Mouse (Mus musculus) cerebellum, adult 11 months (tissue): Measurements from ENCODE around the gene Nfkbib.

Source experiments
- DNase-seq: peaks from one replicate; pipeline ENCODE4 v3.0.0; 2022

Nfkbib gene

DNA sequence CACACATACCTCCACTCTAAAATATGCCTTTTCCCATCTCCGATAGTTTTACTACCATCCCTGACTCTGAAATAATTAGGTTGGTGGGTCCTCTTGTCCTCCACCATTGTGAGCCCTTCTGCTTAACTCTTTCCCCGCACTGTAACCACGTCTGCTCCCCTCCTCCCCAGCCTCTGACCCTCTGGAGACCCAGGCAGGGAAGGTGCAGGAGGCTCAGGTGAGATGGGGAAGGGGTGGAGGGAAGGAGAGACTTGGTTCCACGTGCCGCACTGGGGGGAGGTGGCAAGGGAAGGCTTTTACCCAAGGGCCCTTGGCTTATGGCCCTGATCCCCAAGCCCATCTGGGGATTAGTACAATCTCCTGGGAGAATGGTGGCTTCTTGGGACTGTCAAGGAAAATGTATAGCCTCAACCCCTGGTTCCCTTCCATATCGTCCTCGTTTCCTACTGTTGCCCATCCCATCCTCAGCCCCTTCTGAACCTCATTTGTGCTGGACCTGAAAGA lies at the start of gene Nfkbib:
Gene Nfkbib, minus strand, starts transcription at position 51 of the 504 bp plus-strand sequence.
- no peak for DNase-seq

DNA sequence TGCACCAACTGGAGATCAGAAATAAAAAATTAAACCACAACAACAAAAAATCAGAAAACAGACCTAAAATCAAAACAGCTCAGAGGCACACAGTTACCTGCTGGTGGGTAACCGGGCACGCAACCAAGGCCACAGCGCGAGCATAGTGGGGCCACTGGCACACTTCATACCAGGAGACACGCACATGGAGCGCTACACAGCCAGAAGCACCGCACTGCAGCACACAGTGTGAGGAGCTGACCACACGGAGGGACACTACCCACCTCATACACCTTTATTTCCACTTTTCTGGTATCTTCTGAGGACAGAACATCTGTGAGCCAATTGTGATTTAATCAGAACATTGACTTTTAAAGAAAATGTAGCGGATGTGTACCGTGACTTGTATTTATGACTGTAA lies 49.6 kb upstream of the Nfkbib start:
- no peak for DNase-seq

DNA sequence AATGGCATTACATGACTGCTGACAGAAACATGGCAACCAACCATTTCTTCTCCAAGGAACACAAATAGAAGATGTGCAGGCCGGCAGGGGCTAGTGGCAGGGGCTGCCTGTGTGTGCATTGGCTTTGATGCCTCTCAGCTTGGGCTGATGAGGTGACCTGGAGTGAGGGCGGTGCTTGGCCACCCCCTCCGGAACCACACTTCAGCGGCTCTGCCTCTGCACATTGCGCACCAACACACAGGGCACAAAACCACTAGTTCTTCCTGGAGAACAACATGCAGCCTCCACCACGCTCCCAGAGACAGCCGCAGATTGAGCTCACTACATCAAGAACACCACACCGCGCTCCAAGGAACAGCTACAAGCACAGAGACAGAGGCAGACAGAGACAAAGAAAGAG lies 48.9 kb upstream of the Nfkbib start:
- DNase-seq: no peak

DNA sequence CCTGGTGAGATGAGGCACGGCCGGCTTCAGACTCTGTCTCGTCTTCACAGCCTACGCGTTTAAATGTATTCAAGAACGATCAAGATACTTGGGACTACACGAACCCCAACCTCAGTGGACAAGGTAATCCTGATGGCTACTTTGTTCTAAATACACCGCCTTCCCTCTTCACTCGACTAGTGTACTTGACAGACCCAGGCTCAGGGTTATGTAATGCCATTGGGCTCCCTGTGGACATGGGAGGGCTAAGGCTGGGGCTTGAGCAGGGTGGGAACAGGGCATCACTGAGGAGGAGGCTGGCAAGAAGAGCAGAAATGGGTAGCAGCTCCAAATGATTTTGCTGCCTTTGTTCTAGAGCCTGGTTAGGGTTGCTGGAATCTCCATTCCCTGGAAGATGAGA lies 47.9 kb upstream of the Nfkbib start:
- DNase-seq: no peak

DNA sequence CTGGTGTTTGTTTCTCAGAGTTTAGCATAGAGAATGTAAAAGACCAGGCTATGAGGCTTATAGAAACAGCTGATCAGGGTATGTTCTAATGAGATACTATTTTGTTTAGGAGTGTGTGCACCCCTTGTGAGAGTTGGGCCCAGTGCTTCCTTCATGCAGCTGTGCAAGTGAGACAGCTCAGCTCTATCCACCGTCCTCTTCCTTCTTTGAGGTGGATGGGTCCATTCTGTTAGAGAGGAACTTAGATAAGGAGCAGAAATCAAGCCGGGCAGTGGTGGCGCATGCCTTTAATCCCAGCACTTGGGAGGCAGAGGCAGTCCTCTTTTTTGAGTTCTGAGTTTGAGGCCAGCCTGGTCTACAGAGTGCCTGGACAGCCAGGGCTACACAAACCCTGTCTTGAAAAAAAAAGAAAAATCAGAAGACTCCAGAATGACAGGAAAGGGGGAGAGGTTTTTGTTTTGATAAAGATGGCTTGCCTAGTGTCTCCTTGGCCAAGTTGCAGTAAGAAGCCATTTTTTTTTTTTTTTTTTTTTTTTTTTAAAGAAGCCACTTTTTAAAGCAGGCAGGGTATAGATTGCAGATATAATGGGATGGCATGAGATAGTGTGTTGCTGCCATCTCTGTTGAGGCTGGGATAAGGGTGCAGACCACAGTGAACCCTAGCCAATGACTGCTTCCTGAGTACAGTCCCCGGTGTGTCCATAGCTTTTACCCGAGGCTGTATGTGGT lies 47.2 kb upstream of the Nfkbib start:
- DNase-seq: no peak

DNA sequence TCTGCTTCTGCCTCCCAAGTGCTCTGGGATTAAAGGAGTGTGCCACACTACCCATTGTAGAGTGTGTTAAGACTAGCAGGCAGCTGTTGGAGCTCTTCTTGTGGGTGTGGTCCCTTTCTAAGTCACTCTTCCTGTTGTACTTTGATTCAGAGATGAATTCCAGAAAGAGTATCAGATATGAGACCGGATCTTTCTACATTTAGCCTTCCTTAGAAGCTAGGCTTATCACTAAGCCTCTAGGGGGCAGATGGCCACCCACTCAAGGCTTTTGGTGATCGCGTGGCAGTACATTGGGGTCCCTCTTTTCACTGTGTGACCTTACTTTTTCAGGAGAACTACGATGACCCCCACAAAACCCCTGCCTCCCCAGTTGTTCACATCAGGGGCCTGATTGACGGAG lies 45.6 kb upstream of the Nfkbib start:
- DNase-seq: no peak

DNA sequence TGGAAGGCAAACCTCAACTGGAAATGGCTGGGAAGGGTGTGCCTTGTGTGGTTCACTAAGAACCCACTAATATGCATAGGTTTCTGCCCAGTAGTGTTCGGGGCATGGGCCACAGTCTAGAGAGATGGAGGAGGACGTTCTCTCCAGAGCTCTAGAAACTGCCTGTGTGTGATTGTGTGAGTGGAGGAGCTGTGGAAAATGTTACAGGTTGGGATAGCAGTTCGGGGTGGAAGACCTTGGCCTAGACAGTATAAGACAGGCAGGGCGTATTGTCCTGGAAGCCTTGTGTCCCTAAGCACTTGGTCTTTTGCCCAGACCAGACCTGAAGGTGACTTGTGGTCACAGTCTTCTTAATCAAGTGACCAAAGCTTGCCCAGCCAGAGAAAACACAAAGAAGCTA lies 45.1 kb upstream of the Nfkbib start:
- DNase-seq: no peak

DNA sequence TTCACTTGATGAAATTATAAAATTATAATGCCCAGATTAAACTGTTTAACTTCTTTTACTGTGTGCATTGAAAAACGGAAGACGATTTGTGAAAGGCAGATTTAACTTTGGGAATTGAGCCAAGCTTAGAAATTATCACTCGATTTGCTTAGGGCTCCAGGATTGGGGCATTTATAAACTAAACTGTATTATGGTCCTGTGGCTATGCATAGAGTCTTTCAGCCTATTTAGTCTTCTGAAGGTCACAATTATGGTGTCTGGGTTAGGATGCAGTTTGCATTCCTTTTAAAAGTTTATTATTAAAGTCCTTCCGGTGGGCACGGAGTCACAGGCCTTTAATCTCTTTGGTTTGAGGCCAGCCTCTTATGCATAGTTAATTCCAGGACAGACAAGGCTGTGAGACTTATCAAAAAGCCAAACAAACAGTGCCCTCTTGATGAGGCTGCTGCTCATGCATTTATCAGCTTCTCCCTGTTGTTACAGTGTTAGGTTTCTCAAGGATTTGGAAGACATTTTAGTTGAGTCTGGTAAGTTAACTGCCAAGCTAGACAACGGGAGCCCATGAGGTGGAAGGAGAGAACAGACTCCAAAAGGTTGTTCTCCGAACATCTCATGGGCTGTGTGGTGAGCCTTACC lies 44.4 kb upstream of the Nfkbib start:
- DNase-seq: no peak

DNA sequence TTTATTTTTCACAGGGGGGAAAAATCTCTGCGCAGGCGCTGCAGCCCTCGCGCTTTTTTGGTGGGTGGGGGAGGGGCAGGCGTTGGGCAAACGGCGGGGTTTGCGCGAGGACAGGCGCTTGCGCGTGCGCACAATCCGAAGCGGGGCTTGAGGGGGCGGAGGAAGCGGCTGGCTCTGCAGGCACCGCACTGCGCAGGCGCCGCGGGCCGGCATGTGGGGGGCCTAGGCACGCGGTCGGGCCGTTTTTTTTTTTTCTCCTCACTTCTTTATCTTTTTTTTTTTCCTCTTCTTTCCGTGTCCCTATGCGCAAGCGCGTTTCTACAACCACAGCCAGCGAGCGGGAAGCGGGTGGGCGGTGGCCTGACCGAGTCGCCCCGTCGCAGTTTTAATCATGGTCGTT lies 43.9 kb upstream of the Nfkbib start:
- peak; percentile 91 for DNase-seq

DNA sequence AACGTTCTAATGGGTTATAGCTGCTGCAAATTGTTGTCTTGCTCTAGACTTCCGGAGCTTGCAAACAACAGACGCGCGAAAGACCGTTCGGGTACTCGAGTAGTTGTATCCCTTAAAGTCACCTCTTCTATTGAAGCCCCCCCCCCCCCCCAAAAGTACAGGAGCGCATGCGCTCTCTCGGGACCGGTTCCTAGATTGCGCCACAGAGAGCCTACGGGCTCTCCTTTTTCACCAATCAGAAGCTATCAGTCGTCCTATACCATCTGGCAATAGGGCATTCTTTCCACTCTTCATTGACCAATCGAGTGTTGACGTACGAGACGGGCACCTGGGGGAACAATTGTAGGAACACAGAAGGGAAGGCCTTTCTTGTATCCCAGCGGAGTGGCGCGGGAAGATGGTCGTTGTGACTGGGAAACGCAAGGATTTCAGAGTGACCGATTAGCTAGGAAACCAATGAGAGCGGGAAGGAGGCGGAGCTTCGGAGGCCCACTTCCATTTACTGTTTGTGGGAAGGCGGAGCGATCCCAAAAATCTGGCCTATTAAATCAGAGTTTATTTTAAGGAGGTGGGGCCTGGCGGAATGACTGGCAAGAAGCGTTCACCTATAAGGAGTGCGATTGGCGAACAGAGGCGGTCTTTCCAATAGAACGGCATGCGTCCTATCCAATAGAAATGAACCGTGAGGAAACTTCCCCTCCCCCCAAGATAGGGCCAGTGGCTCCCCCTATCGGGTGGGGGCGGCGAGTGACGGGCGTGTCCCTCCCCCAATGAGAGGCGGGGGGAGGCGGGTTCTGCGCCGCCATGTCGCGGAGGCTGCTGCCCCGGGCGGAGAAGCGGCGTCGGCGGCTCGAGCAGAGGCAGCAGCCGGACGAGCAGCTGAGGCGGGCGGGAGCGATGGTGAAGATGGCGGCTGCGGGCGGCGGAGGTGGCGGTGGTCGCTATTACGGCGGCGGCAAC lies 43.1 kb upstream of the Nfkbib start:
- peak; percentile 98 for DNase-seq

DNA sequence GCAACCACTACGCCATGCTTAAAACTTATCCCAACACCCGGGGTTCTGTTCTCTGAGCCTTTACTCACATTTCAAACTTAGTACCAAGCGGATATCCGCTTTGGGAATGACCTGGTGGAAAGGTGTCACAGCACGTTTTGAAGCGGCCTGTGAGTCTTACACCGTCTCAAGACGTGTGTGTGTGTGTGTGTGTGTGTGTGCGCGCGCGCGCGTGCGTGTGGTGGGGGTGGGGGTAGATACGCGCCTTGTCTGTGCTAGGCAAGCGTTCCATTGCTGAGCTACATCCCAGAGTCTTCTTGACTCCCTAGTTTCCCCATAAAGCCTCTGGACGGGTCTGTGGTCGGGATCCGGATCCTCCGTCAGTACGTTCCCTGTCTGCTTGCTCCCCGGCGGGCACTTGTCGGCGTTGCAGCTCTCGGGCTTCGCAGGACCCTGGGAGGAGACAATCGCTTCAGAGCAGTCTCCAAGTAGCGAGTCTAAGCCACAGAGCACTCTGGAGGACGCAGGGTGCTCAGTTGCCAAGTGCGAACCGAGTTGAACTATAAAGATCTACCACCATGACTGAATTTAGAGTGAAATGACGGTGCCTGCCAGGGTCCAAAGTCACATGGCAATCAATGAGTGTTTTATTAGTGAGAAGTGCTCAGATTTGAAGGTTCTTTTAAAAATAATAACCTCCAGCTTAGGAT lies 42.2 kb upstream of the Nfkbib start:
- DNase-seq: peak; percentile 65

DNA sequence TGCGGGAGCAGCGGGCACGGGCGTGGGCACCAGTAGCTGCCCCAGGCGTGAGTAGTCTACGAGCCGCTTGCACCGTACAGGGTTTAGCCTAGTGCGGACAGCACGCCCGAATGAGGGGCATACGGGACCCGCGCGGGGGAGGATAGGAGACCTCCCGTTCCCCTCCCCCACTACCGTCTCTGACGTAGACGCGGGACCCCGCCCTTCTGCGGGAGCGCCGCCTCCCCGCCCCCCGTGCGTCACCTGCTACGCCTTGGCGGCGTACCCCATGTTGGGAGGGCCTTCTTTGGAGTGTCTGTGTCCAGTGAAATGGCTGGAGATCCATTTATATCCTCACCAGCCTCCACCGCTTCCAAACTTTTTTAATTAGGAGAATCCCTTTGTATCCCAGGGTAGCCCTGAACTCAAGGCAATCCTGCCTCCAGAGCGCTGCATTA lies 41.7 kb upstream of the Nfkbib start:
- peak; percentile 95 for DNase-seq

DNA sequence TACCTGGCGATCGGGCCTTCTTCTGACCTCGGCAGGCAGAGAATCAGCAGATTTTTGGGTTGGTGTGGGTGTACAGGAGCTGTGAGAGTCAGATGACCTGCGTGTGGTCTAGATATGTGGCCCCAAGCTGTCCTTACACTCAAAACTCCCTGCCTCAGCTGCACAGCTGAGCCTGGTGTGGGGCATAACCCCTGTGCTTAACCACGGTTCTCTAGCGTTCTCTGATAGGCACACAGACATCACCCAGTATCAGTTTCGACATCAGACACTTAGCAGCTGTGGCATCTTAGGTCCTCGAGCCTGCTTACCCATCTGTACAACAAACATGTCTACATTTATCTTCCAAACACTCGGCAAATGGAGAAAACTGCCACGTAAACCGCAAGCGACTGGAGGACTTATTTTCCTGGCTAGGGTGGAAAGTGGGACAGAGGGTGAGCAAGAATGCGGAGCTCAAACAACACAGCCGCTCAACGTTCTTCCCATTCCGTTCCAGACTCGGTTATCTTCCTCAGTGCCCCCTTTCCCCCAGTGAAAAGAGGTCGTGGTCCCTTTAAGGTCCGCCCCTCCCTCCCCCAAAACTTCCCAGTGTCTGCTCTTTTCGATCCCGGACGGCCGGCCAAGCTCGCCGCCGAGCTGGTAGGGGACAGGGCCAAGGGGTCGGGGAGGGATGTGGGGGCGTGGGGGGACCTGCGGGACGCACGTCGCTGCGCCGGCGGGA lies 41.1 kb upstream of the Nfkbib start, which contains the start of gene Hnrnpl:
Gene Hnrnpl, plus strand, starts transcription at position 321 of the 721 bp plus-strand sequence.
- no peak for DNase-seq

DNA sequence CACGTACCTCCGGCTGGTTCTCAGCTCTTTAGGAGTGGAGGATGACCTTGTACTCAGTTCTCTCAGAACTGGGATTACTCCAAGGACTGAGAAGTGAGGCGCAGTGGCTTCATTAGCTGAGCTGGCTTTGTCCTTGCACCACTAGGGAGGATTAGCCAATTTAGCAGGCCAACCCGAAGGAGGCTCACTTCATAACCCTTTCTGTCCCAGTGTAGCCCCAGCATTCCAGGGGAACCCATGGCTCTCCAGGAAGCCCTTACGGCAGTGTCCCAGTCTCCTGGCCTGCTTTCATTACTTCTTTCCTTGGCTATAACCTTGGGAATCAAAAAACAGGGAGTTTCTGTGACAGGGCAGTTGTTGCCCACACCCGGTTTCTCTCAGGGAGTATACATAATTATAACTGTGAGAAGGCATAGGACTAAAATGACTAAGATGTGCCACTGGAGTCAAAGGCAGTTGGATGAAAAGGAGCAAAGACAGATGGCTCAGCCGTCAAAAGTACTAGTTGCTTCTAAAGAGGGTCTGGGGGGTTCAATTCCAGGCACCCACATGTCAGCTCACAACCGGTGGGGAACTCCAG lies 40.4 kb upstream of the Nfkbib start:
- no peak for DNase-seq

DNA sequence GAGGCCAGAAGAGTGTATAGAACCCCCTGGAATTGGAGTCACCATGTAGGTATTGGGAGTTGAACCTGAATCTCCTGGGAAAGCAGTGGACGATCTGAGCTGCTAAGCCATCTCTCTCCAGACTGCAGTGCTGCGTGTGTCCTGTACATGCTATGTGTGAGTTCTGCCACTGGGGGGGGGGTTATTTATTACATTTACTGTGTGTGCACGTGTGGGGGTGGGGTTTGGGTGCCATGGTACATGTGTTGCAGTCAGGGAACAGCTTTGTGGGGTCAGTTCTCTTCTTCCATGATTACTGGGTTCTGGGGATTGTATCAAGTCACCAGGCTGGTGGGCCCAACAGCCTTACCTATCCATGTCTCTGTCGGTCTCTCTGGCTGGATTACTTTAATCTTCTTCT lies 39.6 kb upstream of the Nfkbib start:
- DNase-seq: no peak

DNA sequence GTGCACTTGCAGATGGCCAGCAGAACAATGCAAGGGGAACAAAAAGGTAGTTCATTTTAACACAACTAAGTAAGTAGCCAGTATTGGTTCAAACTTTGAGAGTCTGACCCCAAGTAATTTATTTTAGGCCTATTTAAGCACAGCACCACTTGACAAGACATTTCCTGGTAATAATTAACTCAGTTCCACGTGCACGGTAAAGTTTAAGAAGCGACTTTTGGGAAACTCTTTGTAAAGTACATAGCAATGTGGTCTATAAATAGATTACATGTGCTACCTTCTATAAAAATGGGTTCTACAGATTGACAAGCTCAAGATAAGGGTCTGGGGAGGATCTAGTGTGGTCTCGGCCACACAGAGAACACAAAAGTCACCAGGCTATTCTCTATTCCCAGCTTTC lies 36.4 kb upstream of the Nfkbib start:
- no peak for DNase-seq

DNA sequence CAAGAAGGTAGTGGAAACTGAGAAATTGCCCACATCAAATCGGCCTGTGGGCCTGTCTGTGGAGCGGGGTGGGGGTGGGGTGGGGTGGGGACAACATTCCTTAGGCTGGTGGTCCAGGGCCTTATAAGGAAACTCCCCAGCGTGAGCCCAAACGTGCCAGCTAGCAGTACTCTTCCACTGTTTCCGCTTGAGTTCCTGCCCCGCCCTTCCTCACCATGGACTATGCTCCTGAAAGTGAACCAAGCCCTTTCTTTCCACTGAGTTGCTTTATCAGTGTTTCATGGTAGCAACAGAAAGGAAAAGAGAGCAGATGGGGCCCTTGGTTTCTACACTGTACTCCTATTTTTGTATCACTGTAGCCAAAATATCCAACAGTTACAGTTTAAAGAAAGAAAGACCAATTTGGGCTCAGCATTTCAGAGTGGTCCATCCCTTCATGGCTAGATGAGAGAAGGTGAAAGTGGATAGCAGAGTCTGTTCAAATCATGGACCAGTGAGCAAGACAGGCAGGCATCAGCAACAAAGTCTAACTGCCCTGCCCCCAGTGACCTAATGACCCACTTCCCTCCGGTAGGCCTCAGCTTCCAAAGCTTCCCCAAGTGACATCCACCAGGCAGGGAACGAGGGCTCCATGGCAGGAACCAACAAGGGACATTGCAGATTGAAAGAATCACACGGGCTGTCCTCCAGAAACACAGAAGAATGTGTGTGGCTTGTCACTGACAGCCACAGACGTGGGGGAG lies 35.7 kb upstream of the Nfkbib start:
- no peak for DNase-seq

DNA sequence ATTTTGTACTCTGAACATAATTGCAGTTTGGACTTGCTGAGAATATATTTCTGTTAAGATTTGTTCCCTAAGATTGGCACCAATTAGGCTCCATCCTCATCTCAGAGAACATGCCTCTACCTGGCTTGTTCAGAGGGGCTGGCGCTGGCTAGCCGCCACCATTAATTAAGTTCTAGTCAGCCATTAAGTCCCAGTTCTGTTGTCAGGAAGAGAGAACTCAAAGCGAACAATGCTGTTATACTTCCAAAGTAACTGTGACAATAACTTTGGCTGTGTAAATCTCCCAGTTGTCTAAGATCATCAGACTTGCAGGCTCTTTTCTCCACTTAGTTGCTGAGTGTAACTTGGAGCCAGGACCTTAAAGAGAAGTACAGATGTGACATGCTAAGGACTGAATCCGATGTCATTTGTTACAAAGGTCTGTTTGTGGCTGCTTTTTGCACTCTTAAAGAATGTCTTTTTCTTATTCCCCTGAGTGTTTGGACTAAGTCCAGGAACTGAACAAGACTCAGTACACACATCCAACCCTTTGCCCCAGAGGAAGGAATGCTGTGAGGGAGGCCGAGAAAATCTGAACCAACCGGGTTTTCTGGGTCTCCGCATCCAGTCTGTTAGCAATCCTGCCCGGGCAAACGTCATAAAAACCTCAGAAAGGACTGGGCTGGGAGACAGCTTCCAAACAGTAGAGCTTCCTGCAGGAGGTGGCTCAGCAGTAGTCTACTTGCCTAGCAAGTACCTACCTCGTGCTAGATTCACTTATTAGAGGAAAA lies 34.8 kb upstream of the Nfkbib start:
- no peak for DNase-seq

DNA sequence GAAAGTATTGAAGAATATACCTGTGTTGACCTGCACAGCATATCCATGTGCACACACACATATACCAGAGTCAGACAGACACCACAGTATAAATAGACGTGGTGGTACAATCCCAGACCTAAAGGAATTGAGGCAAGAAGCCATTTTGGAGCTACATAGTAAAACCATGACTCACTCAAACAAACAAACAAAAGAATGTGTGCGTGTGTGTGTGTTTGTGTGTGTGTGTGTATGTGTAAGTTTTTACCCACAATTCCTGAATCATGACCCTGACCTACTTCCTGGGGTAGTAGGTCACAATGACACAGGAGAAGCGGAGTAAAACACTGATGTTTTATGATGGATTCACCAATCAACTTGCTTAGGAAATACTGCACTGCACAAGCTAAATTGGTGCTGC lies 34.1 kb upstream of the Nfkbib start:
- DNase-seq: no peak

DNA sequence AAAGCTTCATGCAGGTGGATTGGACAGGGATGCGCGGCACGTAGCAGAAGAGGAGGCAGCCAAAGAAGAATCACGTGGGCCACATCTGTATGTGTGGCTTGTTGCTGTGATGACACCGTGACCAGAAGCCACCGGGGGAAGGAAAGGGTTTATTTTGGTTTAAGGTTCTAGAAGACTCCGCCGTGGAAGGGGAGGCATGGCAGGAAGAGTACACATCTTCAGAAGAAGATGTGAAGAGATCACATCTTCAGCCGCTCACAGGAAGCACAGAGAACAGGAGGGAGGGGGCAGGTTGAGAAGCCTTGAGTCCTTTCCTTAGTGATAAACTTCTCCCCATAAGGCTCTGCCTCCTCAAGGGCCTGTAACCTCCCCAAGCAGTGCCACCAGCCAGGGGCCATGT lies 32.7 kb upstream of the Nfkbib start:
- DNase-seq: no peak
